Mouse (Mus musculus) limb, embryonic 10.5 days (tissue): ENCODE data around the gene Hira. TPM values are rescaled to one million over a fixed set of nuclear protein-coding genes. Genes with fewer than 3 reads are reported as not detected.
"Not testable (repeated sequence)": the region's sequence is repeated elsewhere in the genome, so short reads cannot be mapped to it uniquely, and the experiment has no call there.

Experiments
- DNase-seq: peaks from one replicate; pipeline ENCODE4 v3.0.0-alpha.2; 2017; ENCODE audit warnings: low spot score
- H3K27ac ChIP-seq: fragments of 300-500 bp; sonication (generic); 2 replicates; pipeline ENCODE4 v1.5.1; 2016; ENCODE audit warnings: mild to moderate bottlenecking
- H3K27me3 ChIP-seq: fragments of 300-500 bp; sonication (generic); 2 replicates; pipeline ENCODE4 v1.6.1; 2016; ENCODE audit warnings: low read depth, mild to moderate bottlenecking; ENCODE audit not compliant: poor library complexity, severe bottlenecking
- H3K36me3 ChIP-seq: fragments of 300-500 bp; sonication (generic); 2 replicates; pipeline ENCODE4 v1.6.1; 2016; ENCODE audit warnings: mild to moderate bottlenecking, moderate library complexity
- H3K4me1 ChIP-seq: fragments of 300-500 bp; sonication (generic); 2 replicates; pipeline ENCODE4 v1.6.1; 2016
- H3K4me3 ChIP-seq: fragments of 300-500 bp; sonication (generic); 2 replicates; pipeline ENCODE4 v1.5.1; 2016; ENCODE audit warnings: mild to moderate bottlenecking, moderate library complexity
- H3K9me3 ChIP-seq: fragments of 300-500 bp; sonication (generic); replicated peaks from 2 replicates; pipeline ENCODE4 v1.6.1; 2016; ENCODE audit warnings: mild to moderate bottlenecking
- WGBS: fragments of 180-500 bp; shearing (Covaris S2); methylation state at CpG from one replicate; pipeline ENCODE4 v1.1.7; 2016; 5-methylcytosine and 5-hydroxymethylcytosine counted together
- polyA plus RNA-seq: library from polyadenylated mRNA; unstranded; fragments of >200 nt; fragmentation: Nextera tagmentation; extraction: Ambion mirVana; gene quantifications from 2 replicates; pipeline ENCODE4 v1.2.1, GENCODE M21; 2016

Hira gene
- polyA plus RNA-seq, 1 experiment from 2014 or later = 25.6 TPM

DNA sequence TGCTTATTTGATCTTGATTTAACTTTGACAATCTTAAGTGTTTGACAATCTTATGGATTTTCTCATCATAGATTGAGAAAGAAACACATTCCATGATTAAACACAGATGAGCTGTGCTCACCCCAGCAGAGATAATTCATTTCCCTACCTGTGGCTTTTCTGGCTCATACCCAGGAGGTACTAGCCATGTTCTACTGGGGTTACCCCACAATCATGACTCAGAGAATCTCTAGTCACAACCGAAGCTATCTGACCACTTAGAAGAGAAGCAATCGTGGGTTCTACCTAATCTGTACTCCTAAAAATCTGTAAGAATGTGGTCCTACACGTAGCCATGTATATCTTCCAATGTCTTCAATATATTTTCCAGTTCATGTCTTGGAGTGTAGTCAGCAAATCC is 128.5 kb downstream of the Hira start:
- no peaks in the 10 kb centered on the region for H3K36me3 ChIP-seq
- no peaks in the 10 kb centered on the region for H3K4me1 ChIP-seq
- H3K27ac ChIP-seq = no peak overlapping the region
- H3K9me3 ChIP-seq = no peaks in the 10 kb centered on the region
- no peak overlapping the region for H3K4me3 ChIP-seq
- WGBS = 79% methylated on average over 3 of the region's 3 CpGs
- H3K27me3 ChIP-seq = no peaks in the 10 kb centered on the region
- DNase-seq = no peak

DNA sequence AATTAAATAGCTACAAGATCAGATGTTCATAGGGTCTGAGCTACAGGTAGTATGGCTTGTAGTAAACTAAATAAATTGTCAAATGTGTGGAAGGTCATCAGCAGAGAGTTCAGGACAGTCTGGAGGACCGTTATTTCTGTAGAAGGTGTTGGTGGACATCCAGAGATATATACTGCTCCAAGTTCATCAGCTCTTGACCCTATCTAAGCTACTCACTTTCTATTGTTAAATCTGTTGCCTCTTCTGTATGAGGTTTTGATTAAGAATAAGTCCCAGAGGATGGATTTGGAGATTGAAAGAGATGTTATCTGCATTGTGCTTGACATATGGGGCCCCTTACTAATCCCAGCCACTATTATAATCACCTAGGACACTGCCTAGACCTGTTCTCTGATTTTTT is 129.9 kb downstream of the Hira start:
- Histone ChIP-seq H3K36me3 (no peaks in the 10 kb centered on the region), H3K9me3 (no peaks in the 10 kb centered on the region), H3K4me3 (no peak overlapping the region), H3K27ac (no peak overlapping the region), H3K27me3 (no peaks in the 10 kb centered on the region), H3K4me1 (no peaks in the 10 kb centered on the region)
- no peak for DNase-seq
- WGBS = 92% methylated on average over 1 of the region's 1 CpGs

DNA sequence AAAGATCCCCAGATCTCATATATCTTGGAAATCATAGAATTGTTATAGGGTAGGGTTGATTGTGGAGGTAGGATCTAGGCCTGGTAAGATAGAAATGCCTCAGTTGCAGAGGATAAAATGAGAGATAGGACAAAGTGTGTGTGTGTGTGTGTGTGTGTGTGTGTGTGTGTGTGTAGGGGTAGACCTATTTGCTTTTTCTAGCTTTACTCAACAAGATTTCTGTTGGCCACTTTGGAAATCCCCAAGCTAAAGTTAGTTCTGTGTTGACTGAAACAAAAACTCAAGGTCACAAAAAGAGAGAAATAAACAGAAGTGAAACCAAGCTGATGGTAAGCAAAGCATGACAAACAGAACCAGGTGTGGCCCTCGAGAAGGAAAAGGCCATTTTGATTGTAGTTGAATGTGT is 130.4 kb downstream of the Hira start:
- H3K27me3 ChIP-seq, H3K27ac ChIP-seq, H3K4me1 ChIP-seq, H3K9me3 ChIP-seq, H3K36me3 ChIP-seq, DNase-seq, H3K4me3 ChIP-seq: not testable (repeated sequence)
- 59% methylated on average over 1 of the region's 1 CpGs for WGBS

DNA sequence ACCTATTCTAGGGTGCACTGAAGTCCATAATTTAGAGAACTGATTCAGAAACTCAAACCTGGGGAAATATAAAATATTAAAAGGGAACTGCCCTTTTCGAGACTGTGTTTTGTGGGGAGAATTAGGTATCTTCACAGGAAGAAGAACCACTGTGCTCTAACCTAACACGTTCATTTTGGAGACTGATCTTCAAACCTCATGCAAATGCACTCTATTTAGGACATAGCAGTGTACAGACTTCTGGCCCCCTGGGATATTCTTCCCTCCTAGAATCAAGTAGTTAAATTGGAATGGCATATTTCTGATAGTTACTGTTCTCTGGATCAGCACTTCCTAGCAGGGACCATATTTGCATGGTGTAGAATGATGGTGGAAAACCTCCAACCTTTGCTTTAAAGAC is 133.9 kb downstream of the Hira start:
- Histone ChIP-seq H3K36me3 (no peaks in the 10 kb centered on the region), H3K9me3 (no peaks in the 10 kb centered on the region), H3K27ac (no peak overlapping the region), H3K27me3 (no peaks in the 10 kb centered on the region), H3K4me3 (no peak overlapping the region), H3K4me1 (no peaks in the 10 kb centered on the region)
- DNase-seq = no peak
- WGBS = 79% methylated on average over 2 of the region's 2 CpGs

DNA sequence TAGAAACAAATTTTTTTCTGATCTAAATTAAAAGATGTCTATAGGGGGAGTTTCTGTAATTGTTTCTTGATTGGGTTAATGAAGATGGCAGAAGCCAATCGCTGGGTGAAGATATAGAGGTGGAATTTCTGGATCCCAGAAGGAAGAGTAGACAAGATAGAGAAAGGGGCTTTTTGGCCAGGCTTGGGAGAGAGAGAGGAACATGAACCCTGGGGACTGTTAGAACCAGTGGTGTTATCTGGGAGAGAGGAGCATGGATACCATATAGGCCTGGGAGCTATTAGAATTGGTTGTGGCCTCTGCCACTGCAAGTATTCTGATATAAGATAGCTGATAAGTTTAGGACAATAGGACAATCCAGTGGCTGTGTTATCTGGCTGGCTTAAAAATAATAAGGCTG is 136.7 kb downstream of the Hira start:
- 85% methylated on average over 1 of the region's 1 CpGs for WGBS
- no peaks in the 10 kb centered on the region for H3K9me3 ChIP-seq
- no peak overlapping the region for H3K27ac ChIP-seq
- no peak for DNase-seq
- no peak overlapping the region for H3K4me3 ChIP-seq
- no peaks in the 10 kb centered on the region for H3K36me3 ChIP-seq
- no peaks in the 10 kb centered on the region for H3K4me1 ChIP-seq
- H3K27me3 ChIP-seq = no peaks in the 10 kb centered on the region

DNA sequence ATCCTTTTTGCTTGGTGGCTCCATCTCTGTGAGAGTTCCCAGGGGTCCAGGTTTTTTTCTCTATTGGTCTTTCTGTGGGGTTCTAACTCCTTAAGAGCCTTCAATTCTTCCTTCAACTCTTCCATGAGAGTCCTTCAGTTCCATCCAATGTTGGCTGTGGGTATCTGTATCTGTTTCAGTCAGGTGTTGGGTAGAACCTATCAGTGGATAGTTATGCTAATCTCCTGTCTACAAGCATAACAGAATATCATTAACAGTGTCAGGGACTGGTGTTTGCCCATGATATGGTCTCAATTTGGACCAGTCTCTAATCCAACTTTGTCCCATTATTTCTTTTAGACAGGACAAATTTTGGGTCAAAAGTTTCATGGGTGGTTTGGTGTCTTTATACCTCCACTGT is 137.8 kb downstream of the Hira start:
- Histone ChIP-seq H3K4me1 (no peaks in the 10 kb centered on the region), H3K27ac (no peak overlapping the region), H3K36me3 (no peaks in the 10 kb centered on the region), H3K4me3 (no peak overlapping the region), H3K9me3 (no peaks in the 10 kb centered on the region), H3K27me3 (no peaks in the 10 kb centered on the region)
- no peak for DNase-seq

Other genes with a start within 250 kb of the Hira start
- gene Sept5, start 247.1 kb upstream of the Hira start, polyA plus RNA-seq = 19.4 and 29.1 TPM in 2 replicates
- gene Cldn5, start 100.2 kb upstream of the Hira start, polyA plus RNA-seq = 18.7 and 21.4 TPM in 2 replicates
- 99.3 and 118 TPM in 2 replicates for gene Ufd1, start 65.3 kb upstream of the Hira start, polyA plus RNA-seq
- gene Cdc45, start 65.0 kb upstream of the Hira start, polyA plus RNA-seq = 82.9 and 88.0 TPM in 2 replicates
- 35.9 and 39.8 TPM in 2 replicates for gene 2510002D24Rik, start 40.5 kb upstream of the Hira start, polyA plus RNA-seq
- gene Gm28539, start 40.5 kb upstream of the Hira start, polyA plus RNA-seq = not detected in 2 replicates
- 129 and 146 TPM in 2 replicates for gene Mrpl40, start 175 bp upstream of the Hira start, polyA plus RNA-seq